Mouse (Mus musculus) midbrain, postnatal 0 days (tissue): ENCODE results near the gene Gadd45a. TPM values are rescaled to one million over a fixed set of nuclear protein-coding genes. Genes with fewer than 3 reads are reported as not detected.

Source experiments
- ATAC-seq: fragments of 200-750 bp; cut with Nextera tagmentation; 2 replicates; pipeline ENCODE4 v1.8.0; 2017; ENCODE audit warnings: moderate number of reproducible peaks, mild to moderate bottlenecking, moderate TSS enrichment, moderate library complexity; ENCODE audit not compliant: low FRiP score
- DNase-seq: peaks from one replicate; pipeline ENCODE4 v3.0.0-alpha.2; 2015; ENCODE audit warnings: low spot score
- H3K27ac ChIP-seq: fragments of 300-500 bp; sonication (generic); 2 replicates; pipeline ENCODE4 v1.5.1; 2014; ENCODE audit warnings: low read depth, mild to moderate bottlenecking, low read length, mixed read lengths
- H3K27me3 ChIP-seq: fragments of 300-500 bp; sonication (generic); 2 replicates; pipeline ENCODE4 v1.6.1; 2014; ENCODE audit warnings: low read length, control low read depth, mixed read lengths; ENCODE audit not compliant: insufficient read depth
- H3K36me3 ChIP-seq: fragments of 300-500 bp; sonication (generic); 2 replicates; pipeline ENCODE4 v1.6.1; 2014; ENCODE audit warnings: low read length, control low read depth, mixed read lengths; ENCODE audit not compliant: insufficient read depth
- H3K4me1 ChIP-seq: fragments of 300-500 bp; sonication (generic); 2 replicates; pipeline ENCODE4 v1.6.1; 2014; ENCODE audit warnings: mild to moderate bottlenecking, control low read depth, antibody characterized with exemption, low read length, mixed read lengths; ENCODE audit not compliant: insufficient read depth
- H3K4me2 ChIP-seq: fragments of 300-500 bp; sonication (generic); 2 replicates; pipeline ENCODE4 v1.6.1; 2014; ENCODE audit warnings: low read depth, mild to moderate bottlenecking, low read length, mixed read lengths; ENCODE audit not compliant: poor library complexity, severe bottlenecking
- H3K4me3 ChIP-seq: fragments of 300-500 bp; sonication (generic); 2 replicates; pipeline ENCODE4 v1.5.1; 2014; ENCODE audit warnings: low read depth, mild to moderate bottlenecking, low read length, moderate library complexity
- H3K9ac ChIP-seq: fragments of 300-500 bp; sonication (generic); replicated peaks from 2 replicates; pipeline ENCODE4 v1.6.1; 2014; ENCODE audit warnings: mild to moderate bottlenecking, low read length, moderate library complexity, mixed read lengths; ENCODE audit not compliant: poor library complexity, severe bottlenecking
- H3K9me3 ChIP-seq: fragments of 300-500 bp; sonication (generic); 2 replicates; pipeline ENCODE4 v1.6.1; 2016; ENCODE audit warnings: low read length, control low read depth
- CTCF ChIP-seq: IDR thresholded peaks from 2 replicates; pipeline ENCODE4 v1.5.1; 2016; ENCODE audit warnings: antibody characterized with exemption, mild to moderate bottlenecking
- WGBS: fragments of 180-500 bp; shearing (Covaris S2); extraction: QIAGEN DNeasy Blood & Tissue Kit; methylation state at CpG from one replicate; pipeline ENCODE4 v1.1.7; 2014; 5-methylcytosine and 5-hydroxymethylcytosine counted together
- polyA plus RNA-seq: library from polyadenylated mRNA; unstranded; fragments of >200 nt; fragmentation: Nextera tagmentation; extraction: Ambion mirVana; gene quantifications from 2 replicates; pipeline ENCODE4 v1.2.1, GENCODE M21; 2015
- total RNA-seq: library from RNA; depleted of rRNA; stranded (reverse); fragments of >200 nt; gene quantifications from 2 replicates; pipeline ENCODE4 v1.2.3, GENCODE M21; 2014

The Gadd45a gene
- total and polyA plus RNA-seq, 2 experiments from 2014 or later: 8.6 to 11.2 TPM

- H3K27me3 ChIP-seq: no peaks in the 10 kb centered on the region
- no peaks in the 10 kb centered on the region for H3K36me3 ChIP-seq
- DNase-seq (no peak), ATAC-seq (no peak)
- WGBS: 77% methylated on average over 1 of the region's 1 CpGs
- TF ChIP-seq CTCF: no peak
- H3K4me1 ChIP-seq: no peaks in the 10 kb centered on the region
- H3K4me2 ChIP-seq: no peak overlapping the region
- H3K9me3 ChIP-seq: no peaks in the 10 kb centered on the region
- H3K27ac ChIP-seq: no peak overlapping the region
- no peak overlapping the region for H3K9ac ChIP-seq
- no peak overlapping the region for H3K4me3 ChIP-seq
Observed at GRCm38 (mm10) chr6:67076348-67076747, 39.1 kb upstream of the Gadd45a start.

GRCm38 (mm10) chr6:67074868-67075267 lies 37.6 kb upstream of the Gadd45a start:
- Histone ChIP-seq H3K9ac (no peak overlapping the region), H3K9me3 (no peaks in the 10 kb centered on the region), H3K4me2 (no peak overlapping the region), H3K27me3 (no peaks in the 10 kb centered on the region), H3K4me1 (no peaks in the 10 kb centered on the region), H3K36me3 (no peaks in the 10 kb centered on the region), H3K27ac (no peak overlapping the region), H3K4me3 (no peak overlapping the region)
- DNase-seq: no peak
- TF ChIP-seq CTCF: no peak
- ATAC-seq: no peak

DNA sequence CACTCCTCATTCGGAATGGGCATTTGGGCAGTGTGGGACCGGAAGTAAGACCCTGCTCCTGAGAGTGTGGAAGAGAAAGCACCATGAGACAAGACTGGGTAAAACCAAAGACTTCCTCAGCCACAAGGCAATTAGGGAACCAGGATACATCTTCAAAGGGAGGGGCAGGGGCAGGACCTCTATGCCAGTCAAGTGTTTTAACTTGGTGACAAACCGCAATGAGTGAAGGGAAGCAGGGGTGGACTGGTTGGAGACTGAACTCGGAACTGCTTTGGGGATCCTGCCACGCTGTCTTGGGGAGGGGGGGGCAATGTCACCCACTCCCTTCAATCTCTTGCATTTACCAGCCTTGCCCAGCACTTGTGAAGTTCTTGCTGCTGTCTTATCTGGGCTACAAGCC lies 36.7 kb upstream of the Gadd45a start:
- DNase-seq (no peak), ATAC-seq (no peak)
- H3K27me3 ChIP-seq: no peaks in the 10 kb centered on the region
- H3K27ac ChIP-seq: no peak overlapping the region
- H3K4me1 ChIP-seq: no peaks in the 10 kb centered on the region
- no peaks in the 10 kb centered on the region for H3K36me3 ChIP-seq
- TF ChIP-seq CTCF: no peak
- no peaks in the 10 kb centered on the region for H3K9me3 ChIP-seq
- no peak overlapping the region for H3K9ac ChIP-seq
- H3K4me3 ChIP-seq: no peak overlapping the region
- no peak overlapping the region for H3K4me2 ChIP-seq
- 87% methylated on average over 5 of the region's 5 CpGs for WGBS

DNA sequence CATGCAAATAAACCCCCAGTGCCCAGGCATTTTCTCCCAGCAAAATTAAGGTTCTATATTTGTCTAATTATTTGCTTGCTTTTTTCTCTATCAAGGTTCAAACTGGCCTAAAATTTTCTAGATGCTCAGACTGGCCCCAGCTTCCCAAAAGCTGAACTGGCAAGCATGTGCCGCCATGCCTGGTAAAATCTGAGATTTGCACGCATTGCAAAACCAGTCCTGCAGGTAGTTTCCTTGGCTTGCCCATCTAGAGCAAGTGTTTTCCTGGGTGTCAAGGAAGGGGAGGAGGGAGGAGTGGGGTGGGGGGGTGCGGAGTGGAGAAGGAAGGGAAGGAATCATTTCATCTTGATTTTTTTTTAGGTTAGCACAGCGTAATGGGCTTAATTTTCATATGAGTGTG lies 36.2 kb upstream of the Gadd45a start:
- Histone ChIP-seq H3K9me3 (no peaks in the 10 kb centered on the region), H3K4me1 (no peaks in the 10 kb centered on the region), H3K4me3 (no peak overlapping the region), H3K27ac (no peak overlapping the region), H3K36me3 (no peaks in the 10 kb centered on the region), H3K27me3 (no peaks in the 10 kb centered on the region), H3K9ac (no peak overlapping the region), H3K4me2 (no peak overlapping the region)
- no peak for DNase-seq
- ATAC-seq: no peak
- 89% methylated on average over 4 of the region's 4 CpGs for WGBS
- TF ChIP-seq CTCF: no peak

GRCm38 (mm10) chr6:67071615-67072014 lies 34.4 kb upstream of the Gadd45a start:
- H3K9ac ChIP-seq: no peak overlapping the region
- DNase-seq (no peak), ATAC-seq (no peak)
- no peak overlapping the region for H3K4me3 ChIP-seq
- TF ChIP-seq CTCF: no peak
- H3K9me3 ChIP-seq: no peaks in the 10 kb centered on the region
- 71% methylated on average over 1 of the region's 1 CpGs for WGBS
- no peaks in the 10 kb centered on the region for H3K4me1 ChIP-seq
- H3K4me2 ChIP-seq: no peak overlapping the region
- H3K36me3 ChIP-seq: no peaks in the 10 kb centered on the region
- no peak overlapping the region for H3K27ac ChIP-seq
- no peaks in the 10 kb centered on the region for H3K27me3 ChIP-seq

GRCm38 (mm10) chr6:67069800-67070315 lies 32.6 kb upstream of the Gadd45a start:
- Histone ChIP-seq H3K4me2 (no peak overlapping the region), H3K27ac (no peak overlapping the region), H3K36me3 (no peaks in the 10 kb centered on the region), H3K27me3 (no peaks in the 10 kb centered on the region), H3K9ac (no peak overlapping the region), H3K4me1 (no peaks in the 10 kb centered on the region), H3K4me3 (no peak overlapping the region), H3K9me3 (no peaks in the 10 kb centered on the region)
- WGBS: 54% methylated on average over 9 of the region's 9 CpGs
- no peak for ATAC-seq
- peak; percentile 21 for DNase-seq
- no peak for TF ChIP-seq CTCF
